Mouse (Mus musculus) C2C12 (cell line): ENCODE data around the gene Gm9970.

Experiments used
- CTCF ChIP-seq: IDR thresholded peaks from one replicate; pipeline ENCODE4 v1.5.1; 2011; ENCODE audit not compliant: control insufficient read depth, insufficient read depth, insufficient read length
- FOSL1 ChIP-seq: IDR thresholded peaks from one replicate; pipeline ENCODE4 v1.8.0; 2011; ENCODE audit warnings: mild to moderate bottlenecking, low read length; ENCODE audit not compliant: poor library complexity, insufficient read depth, severe bottlenecking
- USF1 ChIP-seq: IDR thresholded peaks from one replicate; pipeline ENCODE4 v1.6.1; 2011; ENCODE audit warnings: low read depth, mild to moderate bottlenecking, control low read depth, moderate library complexity

DNA sequence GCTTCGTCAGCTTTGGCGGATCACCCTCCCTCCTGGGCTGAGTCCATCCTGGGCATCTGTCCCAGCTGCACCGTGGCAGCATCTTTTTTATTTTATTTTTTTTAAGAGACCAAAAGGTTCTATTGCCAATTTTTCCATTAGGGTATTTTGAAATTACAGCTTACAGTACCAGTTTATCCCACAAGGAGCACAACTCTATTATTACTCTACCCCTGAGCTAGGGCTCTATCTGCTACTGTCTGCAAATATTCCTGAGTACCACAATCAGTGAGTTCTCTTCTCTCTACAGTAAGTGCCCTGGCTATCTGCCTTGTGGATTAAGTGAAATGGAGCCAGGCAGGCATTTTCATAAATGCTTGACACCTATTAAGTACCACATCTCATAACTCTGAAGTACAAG lies 47.6 kb upstream of the Gm9970 start:
- no peak for TF ChIP-seq CTCF
- TF ChIP-seq USF1 = no peak
- TF ChIP-seq FOSL1 = no peak
